Mouse (Mus musculus) heart, postnatal 14 days (tissue): ENCODE results near the gene 3110018I06Rik. TPM values are rescaled to one million over a fixed set of nuclear protein-coding genes. Genes with fewer than 3 reads are reported as not detected.

Experiments
- DNase-seq, 2 experiments: peaks; one replicate each; pipeline ENCODE4 v3.0.0; 2021 to 2022
- intact Hi-C: fragments of 180-260 bp; cut with DNase I; formaldehyde crosslinking; loops from one replicate; pipeline ENCODE4 v1.15.1; 2025
- long read RNA-seq, 2 experiments: library from polyadenylated mRNA; stranded (forward); transcript quantifications; one replicate each; pipeline ENCODE4 v2.0.0; 2021
- total RNA-seq, 2 experiments: library from RNA; stranded (reverse); gene quantifications; 2 replicates each; pipeline ENCODE4 v1.2.3; 2021

3110018I06Rik gene
- total RNA-seq: not detected
- long read RNA-seq, experiment 1: 0 reads
- long read RNA-seq, experiment 2: 0 reads

DNA sequence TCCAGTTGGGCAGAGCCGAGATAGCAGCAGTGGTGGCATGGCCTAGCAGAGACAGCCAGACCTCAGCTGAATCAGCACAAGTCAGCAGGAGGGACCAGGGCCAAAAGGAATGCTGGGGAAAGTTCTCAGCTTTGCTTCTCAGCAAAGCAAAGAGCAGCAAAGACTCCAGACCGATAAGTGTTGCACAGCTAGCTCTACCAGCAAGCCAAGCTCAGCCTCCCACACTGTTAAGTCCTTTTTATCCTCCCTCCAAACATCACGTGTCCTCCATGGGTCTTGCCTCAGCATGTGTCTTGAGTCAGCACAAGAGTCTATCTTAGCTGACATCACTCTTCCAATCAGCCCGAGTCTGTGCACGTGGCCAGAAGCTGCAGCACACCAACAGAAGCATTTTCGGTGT, at the start of gene 3110018I06Rik:
TSS of gene 3110018I06Rik (plus strand) at position 262 of the 400 bp plus-strand sequence.
- intact Hi-C loops: no loop called here
- DNase-seq: no peak

DNA sequence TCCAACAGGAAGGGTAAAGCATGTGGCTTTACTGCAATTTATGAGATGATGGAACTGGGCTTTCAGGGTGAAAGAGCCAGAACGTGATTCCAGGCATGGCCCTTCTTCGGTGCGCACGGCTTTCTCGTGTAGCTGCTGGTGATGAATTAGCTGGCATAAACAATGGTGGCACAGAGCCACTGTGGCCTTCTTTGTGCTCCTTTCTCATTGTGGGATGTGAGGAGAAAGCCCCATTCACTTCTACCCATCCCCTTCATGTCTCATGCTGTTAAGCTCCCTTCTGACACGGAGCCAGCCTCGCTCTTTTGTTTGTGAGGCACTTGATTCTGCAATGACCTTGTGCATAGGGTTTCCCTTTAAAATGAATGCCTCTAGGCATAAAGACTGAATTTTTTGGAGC, 43.8 kb upstream of the 3110018I06Rik start:
- intact Hi-C loops: no loop called here
- DNase-seq: no peak

DNA sequence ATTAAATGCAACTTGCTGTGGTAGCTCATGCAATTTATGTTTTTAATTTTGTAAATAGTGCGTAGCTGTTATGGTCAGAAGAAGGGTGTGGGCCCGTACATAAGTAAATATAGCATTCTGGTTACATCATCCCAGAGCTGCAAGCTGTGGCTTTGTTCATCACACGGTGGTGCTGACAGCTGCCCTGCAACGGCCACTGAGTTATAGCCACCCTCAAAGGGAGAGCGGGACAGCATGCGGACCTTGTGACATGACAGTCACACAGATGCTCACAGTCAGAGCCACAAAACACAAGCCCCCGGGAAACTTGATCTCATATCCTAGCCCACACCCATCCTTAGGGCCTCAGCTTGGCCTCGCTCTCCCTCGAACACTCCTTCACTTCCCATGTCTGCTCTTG, 30.6 kb upstream of the 3110018I06Rik start:
- intact Hi-C loops: no loop called here
- no peak for DNase-seq

DNA sequence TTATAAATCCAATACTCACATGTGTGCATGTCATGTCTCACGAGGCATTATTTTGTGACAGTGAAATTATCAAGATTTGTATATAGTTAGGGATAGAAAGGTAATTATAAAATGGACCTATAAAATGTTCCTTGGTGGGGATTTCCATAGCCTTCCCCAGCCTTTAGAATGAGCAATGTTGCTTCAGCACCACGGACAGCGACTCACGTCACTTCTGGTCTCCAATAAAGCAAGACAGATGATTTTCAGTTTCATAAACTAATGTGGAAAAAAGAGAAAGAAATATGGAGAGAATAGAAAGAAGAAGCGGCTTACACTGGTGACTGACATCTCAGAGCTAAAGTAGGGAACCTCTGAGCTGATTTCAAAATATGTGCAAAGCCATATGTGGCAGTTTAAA, 23.7 kb upstream of the 3110018I06Rik start:
- intact Hi-C loops: no loop called here
- DNase-seq: peak; percentile 68 to 78

DNA sequence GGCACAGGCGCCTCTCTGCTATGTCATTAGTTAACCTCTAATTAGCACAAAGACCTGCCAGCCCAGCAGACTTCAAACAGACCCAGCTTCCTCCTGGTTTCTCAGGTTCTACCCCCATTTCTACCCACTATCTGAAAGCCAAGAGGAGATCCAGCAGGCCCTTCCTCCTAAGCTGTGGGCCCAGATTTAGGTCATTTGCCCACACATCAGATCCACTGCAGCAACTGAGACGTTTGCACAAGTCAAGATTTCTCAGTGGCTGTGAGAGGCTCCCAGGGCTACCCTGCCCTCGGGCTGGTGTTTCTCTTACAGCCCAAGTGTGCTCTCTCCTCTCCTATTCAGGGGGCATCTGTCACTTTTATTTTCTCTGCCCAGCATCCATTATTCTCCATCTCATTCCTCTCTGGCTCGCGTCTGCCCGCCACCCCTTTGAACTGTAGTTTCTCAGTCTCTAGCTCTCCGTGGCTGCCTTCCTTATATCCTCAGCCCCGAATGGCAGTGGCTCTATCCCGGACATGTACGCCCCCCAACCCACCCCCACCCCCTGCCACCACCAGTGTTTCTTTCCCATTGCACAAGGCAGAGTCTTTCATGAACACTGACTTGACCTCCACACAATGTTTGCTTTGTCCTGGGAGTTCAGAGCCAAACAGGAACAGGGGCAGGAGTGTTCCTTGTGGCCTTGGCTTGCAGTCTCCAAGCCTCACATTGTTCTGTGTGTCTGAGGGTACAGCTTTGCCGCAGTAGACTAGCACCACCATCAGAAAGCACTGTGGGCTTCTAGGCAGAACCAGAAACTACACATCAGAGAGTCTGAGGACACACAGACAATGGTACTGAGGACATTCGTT, 11.8 kb upstream of the 3110018I06Rik start:
- no peak for DNase-seq
- intact Hi-C loops: no loop called here

DNA sequence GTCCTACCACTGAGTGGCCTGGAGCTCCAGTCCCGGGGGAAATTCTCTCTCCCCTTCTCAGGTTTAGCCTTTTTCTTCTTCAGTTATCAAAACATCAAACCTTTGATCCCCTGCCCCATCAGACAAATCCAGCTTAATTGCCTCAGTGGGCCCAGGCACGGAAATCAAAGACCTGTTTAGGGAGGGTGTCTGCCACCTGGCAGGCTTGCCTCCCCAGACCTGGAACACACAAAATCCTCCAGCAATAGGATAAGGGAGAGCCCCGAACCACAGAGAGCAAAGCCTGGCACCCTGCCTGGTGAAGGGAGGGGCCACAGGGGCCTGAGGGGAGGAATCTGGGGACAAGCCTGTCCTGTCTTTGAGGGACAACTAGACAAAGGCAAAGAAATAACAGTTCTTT, 9.1 kb upstream of the 3110018I06Rik start:
- no peak for DNase-seq
- intact Hi-C loops: no loop called here

DNA sequence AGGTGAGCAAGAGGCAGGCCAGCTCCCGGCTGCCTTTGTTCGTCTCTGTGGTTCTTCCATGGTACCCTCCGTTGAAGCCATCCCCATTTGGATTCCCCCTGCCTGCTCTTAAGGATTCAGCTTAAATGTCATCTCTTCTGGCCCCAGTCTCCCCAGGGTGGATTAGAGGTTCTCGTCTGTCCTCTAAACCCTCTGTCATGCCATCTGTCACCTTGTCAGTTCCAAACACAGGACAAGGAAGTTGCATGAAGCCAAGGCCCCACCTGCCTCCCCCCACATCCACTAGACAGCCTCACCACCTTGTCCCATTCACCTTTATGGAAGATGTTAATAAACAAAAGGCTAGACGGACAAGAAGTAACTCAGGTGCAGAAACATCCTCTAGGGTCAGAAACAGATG, 5.4 kb upstream of the 3110018I06Rik start:
- DNase-seq: no peak
- intact Hi-C loops: no loop called here

DNA sequence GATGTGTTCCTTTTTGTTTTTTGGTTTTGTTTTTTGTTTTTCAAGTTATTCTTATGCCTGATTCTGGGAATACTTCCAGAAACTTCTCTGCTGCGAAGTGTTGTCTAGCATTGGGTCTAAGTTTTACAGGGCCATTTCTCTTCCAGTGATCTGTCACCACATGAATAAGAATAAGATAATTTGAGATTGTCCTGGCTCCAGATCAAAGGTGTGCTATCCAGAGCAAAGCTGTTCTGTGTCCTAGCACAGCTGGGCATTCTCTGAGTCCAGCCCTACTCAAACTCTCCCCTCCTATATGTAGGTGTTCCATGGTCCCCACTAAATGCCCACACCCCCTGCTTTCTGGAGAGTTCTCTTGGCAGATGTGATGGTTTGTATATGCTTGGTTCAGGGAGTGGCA, 2.9 kb downstream of the 3110018I06Rik start:
- DNase-seq: no peak
- intact Hi-C loops: no loop called here

DNA sequence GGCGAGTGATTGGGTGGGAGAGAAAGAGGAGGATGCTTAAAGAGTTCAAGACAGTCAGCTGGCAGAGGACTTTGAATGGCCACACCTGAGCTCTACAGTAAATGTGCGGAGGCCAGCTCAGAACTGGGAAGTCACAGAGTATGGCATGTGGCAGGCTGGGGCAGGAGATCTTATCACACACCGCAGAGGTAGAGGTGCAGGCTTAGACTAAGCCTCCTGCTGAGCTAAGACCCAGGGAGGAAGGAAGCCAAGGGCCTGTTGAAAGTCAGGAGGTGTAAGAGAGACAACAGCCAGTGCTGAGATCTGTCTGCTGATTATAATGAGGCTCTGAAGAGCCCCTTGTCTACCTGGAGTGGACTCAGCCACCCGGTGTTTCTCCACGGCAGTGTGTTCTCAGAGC, 8.5 kb downstream of the 3110018I06Rik start:
- intact Hi-C loops: no loop called here
- no peak for DNase-seq

DNA sequence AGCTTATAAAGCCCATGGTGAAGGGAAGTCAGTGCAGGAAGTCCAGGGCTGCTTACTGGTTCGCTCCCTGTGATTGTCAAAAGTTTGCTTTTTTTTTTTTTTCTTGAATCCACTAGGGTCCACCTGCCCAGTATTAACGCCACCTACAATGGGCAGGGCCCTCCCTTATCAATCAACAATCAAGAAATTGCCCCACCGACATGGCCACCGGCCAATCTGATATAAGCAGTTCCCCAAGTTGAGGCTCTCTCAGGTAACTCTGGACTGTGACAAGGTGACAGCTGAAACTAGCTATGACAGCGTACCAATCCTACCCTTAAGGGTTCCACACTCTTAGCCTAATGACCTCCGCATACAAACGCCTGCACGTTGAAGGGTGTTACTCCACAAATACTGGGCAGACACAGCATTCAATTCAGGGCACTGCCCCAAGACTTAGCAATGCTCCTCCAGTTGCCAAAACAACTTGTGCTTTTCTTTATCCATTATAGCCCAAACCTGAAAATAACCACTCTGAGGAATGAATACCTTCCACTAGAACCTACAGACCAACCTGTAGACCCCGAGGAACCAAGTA, 21.3 kb downstream of the 3110018I06Rik start:
- intact Hi-C loops: no loop called here

DNA sequence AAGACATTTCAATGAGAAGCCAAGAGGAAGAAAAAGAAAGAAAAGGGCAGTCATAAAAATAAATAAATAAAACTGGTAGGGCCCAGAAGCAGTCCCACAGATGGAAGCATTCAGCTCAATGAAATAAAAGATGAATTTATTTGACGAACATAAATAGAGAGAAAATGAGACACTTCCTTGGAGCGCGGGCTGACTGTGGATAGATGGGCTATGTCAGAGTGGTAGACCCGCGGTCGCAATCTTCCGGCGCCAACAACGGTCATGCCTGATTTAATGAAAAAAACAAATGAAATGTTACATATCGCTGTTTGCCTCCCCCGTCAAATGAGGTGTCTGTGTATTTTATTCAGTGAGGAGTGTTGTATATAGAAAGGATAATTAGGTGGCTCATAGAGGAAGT, 22.7 kb downstream of the 3110018I06Rik start:
- DNase-seq: no peak
- intact Hi-C loops: no loop called here

More for the DNA sequence above, 21.3 kb downstream of the 3110018I06Rik start:
- no peak for DNase-seq

DNA sequence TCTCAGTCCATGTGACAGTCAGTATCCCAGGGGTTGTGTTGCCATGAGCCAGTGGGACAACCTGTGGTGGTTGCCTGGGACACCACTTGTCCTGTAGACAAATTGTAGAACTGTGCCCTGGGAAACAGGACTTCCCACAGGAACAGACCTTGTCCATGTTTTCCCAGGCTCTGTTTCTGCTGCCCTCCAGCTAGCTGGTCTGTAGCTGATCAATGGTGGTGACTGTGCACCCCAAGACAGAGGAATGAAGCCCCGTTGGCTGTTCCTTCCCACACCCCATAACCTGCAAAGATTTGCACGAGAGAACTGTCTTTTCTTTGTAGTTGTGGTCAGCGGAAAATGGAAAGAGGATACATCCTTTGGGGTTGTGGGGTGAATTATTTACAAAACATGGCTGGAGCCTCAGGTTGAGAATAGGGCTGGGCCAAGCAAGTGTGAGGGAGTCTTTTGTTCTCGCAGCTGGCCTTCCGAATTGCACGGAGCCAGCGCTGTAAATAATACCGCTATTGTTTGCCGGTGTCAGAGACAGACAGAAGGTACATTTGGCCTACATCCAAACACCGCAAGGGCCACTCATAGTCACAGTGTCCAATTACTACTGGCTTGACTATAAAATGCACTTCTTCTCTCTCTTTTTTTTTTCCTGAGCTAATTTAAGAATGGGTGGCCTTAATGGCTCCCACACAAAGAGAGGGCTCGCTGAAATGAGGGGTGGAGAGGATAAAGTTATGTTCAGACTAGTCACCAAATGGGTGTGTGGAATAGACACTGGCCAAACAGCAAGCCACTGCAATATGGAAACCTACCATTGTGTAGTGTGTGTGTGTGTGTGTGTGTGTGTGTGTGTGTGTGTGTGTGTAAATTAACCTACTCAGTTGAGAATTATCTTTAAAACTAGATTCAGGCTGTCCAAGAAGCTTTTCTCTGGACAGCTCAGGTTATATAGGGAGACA, 28.1 kb downstream of the 3110018I06Rik start:
- intact Hi-C loops: no loop called here
- DNase-seq: no peak

DNA sequence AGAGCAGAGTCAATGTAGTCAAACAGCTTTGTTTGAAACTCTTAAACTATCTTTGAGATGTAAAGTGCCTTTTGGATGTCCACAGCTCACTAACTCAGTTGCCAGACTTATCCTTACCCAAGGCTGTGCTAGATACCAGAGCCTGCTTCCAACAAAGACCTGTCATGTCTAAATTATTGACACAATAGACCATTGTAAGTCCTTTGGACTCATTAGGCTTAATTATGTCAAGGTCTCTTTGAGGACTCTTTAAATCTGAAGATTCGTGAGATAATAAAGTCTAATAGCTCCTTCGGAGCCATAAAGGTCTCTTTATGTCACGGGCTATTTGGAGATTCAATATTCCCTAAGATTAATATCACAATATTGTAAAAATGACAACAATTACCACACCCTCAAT, 32.5 kb downstream of the 3110018I06Rik start:
- intact Hi-C loops: no loop called here

DNA sequence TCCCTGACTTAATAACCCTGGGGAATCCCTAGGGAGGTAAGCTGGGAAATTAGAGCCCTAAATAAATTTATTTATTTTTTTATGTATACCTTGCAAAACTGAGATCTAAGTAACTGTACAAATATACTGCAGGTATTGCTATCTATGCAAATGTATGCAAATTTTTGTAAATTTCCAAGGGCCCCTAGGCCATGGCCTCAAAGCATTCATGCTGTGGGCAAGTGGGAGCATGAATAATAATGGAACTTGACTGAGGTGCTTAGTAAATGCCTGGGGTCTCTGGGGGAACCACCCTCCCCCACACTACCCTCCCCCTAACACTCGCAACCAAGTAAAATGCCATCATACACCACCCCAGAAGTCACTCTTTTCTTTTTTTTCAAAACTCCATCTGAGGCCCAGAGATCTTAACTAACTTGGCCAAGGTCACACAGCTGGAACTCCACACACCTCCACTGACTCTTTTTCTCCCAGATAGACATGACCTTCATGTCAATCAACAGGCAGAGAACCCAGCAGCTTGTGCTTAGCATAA, 40.0 kb downstream of the 3110018I06Rik start:
- intact Hi-C loops: no loop called here

More for the DNA sequence above, 32.5 kb downstream of the 3110018I06Rik start:
- DNase-seq: no peak

DNA sequence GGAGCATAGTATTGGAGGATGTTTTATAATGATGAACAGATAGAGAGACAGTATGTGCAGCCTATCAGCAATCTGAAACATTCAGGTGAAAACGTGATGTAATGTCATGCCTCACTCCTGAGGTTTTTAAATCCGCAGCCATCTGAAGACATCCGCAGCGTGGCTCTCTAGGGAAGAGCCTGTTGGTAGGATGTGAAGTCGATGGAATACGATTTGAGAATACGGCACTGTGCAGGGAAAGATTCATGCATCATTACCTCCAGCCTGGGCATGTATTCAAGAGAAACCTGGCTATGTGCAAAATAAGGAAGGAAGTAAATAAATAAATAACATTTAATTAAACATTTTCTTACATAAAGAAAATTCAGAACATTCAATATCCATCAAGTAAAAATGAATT, 44.4 kb downstream of the 3110018I06Rik start:
- intact Hi-C loops: no loop called here
- DNase-seq: no peak

More for the DNA sequence above, 40.0 kb downstream of the 3110018I06Rik start:
- no peak for DNase-seq
